Mouse (Mus musculus): ENCODE data around the gene Rab7. TPM values are rescaled to one million over a fixed set of nuclear protein-coding genes. Genes with fewer than 3 reads are reported as not detected.

Gene Rab7
- total RNA-seq (2022) = 100 to 1,000 TPM; 310 to 390 (median 354) TPM

DNA sequence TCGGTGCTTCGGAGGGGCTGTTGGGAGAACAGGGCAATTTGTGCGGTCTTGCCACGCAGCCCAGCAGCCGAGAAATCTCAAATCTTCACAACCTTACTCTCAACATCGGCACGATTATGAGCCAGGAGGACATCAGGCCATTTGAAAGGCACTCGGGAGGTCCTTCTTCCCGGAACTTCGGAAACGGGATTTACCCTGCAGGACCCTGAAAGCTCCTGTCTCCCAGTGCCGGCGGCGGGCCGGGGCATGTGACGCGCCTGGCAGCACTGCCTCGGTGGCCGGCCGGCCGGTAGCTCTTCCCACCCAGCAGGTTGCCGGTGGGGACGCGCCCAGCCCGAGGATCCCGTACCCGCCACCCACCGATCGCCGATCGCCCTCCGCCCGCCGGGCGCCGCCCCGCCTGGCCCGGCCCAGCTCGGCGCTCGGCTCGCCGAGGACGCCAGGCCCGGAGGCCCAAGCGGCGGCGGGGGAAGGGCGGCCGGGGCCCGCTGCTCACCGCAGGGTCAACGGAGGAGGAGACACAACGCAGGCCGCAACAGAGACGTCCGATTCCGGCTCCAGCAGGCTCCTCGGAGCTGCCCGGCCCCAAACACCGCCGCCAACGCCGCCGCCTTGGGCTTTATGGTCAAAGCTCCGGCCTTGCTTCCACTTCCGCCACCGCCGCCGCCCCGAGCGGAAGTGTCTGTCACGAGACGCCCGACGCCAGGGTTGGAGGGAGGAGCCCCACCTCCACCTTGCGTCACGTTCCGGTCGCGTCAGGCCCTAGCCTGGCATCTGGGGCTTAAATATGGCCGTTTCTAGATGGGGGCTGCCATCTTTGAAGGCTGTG lies at the start of gene Rab7:
Rab7 (minus strand) TSS at position 694 of the 829 bp plus-strand sequence.
- peak; percentile 95 for DNase-seq

DNA sequence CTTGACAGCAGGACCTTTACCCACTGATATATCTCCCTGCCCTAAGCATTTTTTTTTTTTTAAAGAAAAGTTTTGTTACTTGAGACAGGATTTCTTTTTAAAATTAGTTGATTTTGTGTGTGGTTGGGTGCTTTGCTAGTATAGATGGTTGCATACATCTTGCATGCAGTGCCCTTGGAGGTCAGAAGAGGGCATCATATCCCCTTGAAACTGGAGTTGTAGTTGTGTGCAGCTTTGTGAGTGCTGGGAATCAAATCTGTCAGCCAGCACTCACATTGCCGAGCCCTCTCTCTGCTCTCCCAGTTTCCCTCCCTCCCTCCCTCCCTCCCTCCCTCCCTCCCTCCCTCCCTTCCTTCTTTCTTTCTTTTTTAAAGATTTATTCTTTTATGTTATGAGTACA lies 43.9 kb upstream of the Rab7 start:
- no peak for DNase-seq

DNA sequence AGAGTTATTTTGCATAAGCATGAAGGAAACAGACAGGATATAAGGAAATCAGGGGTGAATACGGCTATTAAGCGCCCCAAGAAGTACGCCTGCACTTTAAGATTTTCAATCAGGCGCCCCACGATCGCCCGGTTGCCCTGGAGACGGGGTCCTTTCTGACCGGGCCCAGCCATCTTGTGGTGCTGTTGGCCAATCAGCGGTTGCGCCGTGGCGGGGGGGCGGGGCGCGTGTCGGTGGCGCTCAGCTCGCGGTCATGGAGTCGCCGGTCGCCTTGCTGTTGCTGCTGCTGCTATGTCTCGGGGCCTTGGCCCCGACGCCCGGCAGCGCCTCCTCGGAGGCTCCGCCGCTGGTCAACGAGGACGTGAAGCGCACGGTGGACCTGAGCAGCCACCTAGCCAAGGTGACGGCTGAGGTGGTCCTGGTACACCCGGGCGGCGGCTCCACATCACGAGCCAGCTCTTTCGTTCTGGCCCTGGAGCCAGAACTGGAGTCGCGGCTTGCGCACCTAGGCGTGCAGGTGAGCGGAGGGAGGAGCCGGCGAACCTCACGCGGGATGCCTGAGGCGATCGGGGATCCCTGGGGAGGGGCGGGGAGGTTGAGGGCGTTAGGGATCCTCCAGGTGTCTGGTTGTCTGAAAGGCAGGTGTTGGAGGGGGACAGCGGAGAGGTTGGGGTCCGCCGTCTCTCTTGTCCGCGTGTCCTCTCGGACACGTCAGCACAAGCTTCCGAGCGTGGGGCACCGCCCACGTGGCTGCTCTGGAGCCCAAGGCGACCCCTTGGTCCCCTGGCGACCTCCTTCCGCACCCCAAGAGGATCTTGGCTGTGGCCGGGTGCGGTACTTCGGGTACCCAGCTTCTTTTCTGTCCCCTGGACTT lies 39.4 kb upstream of the Rab7 start, which contains the start of gene Rpn1:
Rpn1 (plus strand) TSS at position 205 of the 874 bp plus-strand sequence.
- peak; percentile 95 for DNase-seq

DNA sequence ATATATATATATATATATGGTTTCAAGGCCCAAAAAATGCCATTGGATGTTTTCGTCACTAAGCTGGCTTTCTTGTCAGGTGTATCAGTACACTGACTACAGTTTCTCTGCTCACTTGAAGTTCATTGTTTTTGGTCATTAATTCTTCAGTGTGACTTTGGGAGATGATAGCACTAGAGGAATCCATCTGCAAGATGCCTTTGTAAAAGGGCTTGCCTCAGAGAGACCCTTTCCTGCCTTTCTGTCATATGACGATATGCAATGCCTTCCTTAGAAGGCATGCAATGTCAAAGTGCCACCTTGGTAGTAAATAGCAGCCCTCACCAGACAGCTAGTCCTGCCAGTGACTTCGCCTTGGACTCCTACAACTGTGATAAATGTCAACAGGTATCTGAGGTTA lies 38.6 kb upstream of the Rab7 start:
- DNase-seq = no peak

DNA sequence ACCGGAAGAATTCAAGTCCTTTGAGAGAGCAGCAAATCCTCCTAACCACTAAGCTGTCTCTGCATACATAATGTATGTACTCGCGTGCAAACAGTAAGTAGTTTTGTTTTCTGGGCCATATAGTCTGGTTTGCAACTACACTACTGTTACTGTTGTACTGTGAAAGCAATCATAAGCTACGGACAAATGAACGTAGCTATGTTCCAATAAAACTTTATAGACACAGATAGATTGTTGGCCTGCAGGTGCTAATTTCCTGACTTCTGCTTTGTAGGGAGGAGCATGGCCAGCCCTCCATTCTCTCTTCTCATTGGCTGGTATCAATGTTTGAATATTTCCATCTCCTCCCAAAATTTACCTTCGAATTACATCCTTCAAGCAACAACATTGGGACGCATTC lies 38.0 kb upstream of the Rab7 start:
- DNase-seq = no peak

DNA sequence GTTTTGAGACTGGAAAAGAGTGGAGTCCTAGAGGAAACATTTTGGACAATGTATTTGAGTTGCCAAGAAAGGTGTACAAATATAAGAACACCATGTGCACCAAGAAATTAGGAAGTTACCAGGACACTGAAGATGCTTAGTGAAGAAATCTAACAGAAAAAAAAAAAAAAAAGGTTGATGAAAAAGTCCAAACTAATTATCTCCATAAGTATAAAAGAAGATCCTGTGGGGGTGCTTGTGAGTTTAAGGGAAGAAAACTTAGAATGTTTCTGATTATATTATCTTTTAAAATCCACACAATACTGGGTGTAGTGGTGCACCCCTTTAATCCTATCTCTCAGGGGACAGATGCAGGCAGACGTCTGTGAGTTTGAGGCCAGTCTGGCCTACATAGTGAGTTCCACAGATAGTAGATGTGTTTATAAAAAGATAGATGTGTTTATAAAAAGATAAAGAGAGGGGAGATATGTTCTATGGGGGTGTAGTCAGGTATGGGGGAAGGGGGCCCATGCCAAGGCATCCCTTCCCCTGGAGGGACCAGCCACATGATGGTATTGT lies 31.0 kb upstream of the Rab7 start:
- DNase-seq = no peak

DNA sequence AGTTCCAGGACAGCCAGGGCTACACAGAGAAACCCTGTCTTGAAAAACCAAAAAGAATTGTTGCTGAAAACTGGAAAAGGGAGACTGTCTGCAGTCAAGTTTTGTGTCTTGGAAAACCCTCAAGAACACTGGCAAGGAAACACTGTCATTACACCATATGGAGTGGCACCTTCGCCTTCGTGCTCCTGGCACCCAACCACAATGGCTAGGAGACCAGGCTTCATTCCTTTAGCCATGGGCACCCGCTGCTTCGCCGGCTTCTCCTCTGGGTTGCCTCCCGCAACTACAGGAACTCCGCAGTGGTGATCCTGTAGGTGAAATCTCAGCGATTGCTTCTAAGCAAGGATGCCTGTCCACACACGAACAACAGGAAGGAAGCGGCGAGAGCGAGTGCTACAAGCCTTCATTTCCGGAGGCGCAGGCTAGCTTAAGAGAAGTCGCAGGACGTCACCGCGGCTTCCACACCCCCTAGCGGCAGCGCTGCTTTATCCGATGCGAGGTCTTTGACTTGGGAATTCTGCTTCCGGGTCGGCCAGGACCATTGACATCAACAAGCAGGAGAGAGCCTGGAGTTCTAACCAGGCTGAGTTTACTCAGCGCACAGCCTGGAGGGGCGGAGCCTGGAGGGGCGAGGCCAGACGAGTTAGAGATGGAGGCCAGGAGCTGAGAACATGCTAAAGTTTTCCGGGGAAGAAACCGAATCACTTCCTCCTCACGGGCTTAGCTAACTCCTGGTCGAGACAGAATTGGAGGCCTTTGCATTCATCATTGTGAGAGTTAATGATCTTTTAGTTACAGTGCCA lies 29.9 kb upstream of the Rab7 start:
- peak; percentile 96 for DNase-seq

DNA sequence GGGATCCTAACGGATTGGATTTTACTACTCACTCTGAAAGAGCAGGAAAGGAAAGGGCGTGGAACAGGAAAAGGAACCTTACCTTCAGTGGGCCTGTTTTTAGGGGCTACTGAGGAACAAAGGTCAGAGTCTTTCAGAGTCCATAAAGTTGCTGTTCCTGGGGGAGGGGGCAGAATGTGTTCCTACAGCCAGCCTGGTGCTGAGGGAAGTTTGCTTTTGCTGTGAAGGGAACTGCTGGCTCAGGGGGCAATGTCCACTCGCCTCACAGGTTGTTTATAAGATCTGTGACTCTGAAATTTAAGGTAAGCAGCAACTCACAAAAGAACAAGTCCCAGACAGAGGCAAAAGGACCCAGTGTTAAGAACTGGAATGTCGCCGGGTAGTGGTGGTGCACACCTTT lies 26.1 kb upstream of the Rab7 start:
- no peak for DNase-seq

DNA sequence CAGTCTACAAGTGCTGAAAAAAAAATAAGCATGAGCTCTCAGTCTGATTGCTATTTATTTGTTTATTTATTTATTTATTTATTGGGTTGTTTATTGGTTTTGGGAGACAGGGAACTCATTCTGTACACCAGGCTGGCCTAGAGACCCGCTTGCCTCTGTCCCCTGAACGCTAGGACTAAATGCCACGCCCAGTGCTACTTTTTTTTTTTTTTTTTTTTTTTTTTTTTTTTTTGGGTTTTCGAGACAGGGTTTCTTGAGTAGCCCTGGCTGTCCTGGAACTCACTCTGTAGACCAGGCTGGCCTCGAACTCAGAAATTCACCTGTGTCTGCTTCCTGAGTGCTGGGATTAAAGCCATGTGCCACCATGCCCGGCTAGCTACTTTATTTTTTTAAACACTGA lies 25.4 kb upstream of the Rab7 start:
- no peak for DNase-seq

DNA sequence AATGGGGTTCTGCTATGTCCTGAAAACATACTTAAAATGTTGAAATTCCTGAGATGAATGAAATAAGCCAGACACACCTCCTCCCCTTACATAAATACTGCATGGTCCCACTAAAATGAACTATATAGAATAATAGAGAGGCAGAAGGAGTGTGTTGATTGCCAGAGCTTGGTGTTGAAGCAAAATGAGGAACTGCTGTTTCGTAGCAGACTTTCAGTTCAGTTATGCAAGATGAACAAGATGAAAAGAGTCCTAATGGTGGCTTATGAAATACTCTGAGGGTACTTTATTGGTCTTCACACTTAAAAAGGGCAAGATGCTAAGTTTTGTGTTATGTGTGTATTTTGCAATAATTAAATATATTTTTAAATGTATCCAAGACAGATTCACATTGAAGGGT lies 23.7 kb upstream of the Rab7 start:
- no peak for DNase-seq

DNA sequence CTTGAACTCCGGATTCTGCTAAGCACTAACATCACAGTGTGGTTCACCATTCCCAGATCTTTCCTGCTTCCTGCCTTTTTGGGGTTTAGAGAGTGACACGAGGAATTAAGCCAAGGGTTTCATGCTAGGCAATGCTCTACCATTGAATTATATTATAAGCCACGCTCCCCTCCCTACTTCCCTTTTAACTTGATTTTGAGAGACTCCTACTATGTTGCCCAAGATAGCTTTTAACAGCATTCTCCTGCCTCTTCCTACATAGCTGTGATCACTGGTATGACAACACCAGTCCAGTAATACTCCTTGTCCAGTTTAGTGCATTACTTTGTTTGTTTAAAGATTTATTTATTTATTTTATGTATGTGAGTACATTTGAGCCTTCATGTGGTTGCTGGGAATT lies 22.7 kb upstream of the Rab7 start:
- no peak for DNase-seq

DNA sequence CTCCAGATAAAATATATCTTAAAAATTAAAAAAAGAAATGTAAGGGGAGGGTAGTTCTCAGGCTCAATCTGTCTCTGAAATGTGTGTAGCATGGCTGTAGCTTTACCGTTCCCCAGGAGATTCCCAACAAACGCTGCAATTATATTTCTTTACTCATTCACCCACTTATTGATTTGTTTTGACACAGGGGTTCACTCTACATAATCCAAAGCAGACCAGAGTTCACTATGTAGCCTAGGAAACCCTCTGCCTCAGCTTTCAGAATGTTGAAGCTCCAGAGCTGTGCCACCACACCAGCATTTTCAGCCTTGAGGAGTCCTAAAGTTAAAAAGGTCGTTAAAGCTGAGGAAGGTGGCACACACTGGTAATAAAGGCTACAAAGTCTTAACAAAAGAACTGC lies 20.9 kb upstream of the Rab7 start:
- no peak for DNase-seq

DNA sequence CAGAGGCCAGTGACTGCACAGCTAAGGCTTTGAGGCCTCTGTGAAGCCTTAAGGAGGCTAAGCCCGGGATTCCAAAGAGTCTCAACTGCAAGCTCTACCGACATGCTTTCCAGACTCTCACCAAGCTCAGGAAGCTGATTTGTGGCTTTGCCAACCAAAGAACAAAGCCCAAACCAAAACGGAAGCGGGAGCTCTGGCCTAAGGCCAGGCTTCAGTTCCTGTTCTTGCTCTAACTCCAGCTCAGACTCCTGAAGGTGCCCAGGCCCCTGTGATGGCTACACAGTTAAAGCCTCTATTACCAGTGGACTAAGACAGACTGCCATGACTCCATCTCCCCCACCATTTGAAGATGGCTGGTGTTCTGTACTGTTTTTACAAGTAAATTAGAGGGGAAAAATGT lies 20.0 kb upstream of the Rab7 start:
- peak; percentile 39 for DNase-seq

DNA sequence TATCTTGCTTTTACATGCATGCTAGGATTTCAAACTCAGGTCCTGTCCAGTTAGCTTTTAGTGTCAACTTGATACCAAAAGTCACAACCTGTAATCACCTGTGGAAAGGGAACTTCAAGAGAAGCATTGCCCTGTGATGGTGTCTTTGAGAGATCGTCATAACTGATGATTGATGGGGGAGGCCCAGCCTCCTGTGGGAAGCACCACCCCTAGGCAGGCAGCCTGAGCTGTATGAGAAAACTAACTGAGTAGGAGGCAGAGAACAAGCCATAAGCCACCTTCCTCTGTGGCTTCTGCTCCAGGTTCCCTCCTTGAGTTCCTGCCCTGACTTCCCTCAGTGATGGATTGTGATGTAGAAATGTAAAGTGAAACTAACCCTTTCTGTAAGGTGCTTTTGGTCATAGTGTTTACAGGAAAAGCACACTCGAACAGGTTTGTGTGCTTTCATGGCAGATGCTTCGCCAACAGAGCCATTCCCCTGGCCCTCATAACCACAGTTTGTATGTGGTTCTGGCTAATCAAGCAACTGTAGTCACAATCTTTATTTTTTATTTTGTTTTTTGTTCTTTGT lies 19.1 kb upstream of the Rab7 start:
- DNase-seq = no peak

DNA sequence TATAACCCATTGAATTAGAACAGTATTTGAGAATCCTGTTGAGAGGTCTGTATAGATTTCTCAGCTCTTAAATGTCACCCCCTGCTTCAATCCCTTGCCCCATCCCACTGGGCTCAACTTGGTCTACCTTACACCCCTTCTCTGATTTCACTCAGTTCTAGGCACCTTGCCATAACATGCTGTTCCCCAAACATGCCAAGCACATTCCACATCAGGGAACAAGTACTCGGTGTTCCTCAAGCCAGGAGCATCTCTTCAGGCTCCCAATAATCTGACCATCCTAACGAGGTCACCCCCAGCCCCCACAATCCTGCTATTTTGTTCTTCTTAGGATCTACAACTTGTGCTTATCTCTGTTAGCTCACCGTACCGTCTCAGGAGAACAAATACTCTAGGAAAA lies 17.3 kb upstream of the Rab7 start:
- DNase-seq = no peak

DNA sequence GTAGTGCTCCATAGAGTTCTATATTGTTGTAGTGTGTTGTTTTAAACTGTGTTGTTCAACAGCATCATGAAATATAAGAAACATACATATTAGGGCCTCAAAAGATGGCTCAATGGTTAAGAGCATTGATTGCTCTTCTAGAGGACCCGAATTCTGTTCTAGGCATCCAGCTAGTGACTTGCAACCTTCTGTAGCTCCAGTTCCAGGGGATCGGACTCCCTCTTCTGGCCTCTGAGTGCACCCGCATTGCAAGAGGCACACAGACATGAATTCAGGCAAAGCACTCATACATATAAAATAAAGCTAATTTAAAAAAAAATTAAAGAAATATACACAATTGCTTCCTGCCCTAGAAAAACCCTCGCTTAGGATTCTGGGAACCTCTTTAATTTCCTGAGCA lies 16.3 kb upstream of the Rab7 start:
- no peak for DNase-seq

DNA sequence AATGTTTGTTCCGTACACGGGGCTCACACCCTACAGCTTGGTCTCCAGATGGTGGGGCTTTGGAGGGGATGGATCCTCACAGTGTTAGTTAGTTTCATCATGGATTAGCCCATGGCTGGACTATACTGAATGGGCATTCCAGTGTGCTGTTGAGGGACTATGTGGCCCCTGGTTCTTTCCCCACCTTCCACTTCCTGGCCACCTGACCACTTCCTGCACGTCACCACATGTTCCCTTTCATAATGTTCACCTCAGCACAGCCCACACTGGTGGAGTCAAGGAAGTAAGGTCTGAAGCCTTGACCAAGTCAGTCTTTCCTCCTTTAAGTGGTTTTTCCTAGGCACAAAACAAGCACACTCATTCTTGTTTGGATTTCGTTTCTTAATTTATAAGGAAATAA lies 15.5 kb upstream of the Rab7 start:
- no peak for DNase-seq

DNA sequence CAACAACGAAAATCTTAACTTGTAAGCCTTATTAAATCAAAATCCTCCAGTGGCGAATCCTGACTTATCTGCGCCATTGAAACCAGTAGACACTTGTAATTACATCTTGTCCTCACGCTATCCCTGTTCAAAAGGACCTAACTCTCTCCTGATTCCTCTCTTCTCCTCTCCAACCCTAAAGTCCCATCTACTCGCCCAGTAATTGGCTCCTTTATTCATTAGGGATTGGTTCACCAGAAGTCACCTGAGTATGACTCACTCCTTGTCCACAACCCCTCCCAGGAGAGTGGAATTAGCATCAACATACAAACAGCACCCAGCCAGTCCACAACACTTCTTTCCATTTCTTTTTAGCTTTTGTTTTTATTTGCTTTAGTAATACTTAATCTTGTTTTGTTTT lies 14.8 kb upstream of the Rab7 start:
- no peak for DNase-seq

DNA sequence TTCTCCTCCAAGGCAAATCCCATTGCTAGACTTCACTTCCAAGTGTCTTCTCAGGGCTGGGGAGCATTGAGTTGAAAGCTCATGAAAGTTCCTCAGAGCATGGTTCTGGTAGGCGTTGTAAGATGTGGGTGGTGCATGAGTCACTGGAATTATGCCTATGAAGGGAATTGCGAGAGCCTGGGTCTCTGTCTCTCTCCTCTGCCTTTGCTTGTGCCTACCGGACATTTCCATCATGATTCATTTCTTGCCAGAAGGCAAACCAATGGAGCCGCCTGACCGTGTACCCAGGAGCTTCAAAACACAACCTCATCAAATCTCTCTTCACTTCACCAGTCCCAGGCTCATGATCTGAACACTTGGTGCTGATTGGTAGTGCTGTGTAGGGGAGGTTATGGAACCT lies 11.8 kb upstream of the Rab7 start:
- DNase-seq = no peak

DNA sequence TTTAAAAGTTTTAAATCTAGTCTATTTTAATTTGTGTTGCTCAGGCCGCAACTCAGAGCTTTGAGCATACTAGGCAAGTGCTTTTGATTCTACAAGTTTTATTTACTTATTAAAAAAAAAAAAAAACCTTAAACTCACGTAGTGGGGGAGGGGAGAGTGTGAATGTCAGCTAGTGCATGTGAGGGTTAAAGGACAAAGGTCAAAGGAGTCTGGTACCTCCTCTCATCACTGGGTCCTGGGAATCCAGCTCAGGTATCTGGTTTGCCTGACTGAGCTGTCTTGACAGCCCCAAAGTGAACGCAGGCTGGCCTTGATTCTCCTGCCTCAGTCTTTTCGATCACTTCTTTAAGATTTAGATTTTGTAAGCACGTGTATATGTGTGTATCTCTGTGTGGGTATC lies 10.6 kb upstream of the Rab7 start:
- no peak for DNase-seq

DNA sequence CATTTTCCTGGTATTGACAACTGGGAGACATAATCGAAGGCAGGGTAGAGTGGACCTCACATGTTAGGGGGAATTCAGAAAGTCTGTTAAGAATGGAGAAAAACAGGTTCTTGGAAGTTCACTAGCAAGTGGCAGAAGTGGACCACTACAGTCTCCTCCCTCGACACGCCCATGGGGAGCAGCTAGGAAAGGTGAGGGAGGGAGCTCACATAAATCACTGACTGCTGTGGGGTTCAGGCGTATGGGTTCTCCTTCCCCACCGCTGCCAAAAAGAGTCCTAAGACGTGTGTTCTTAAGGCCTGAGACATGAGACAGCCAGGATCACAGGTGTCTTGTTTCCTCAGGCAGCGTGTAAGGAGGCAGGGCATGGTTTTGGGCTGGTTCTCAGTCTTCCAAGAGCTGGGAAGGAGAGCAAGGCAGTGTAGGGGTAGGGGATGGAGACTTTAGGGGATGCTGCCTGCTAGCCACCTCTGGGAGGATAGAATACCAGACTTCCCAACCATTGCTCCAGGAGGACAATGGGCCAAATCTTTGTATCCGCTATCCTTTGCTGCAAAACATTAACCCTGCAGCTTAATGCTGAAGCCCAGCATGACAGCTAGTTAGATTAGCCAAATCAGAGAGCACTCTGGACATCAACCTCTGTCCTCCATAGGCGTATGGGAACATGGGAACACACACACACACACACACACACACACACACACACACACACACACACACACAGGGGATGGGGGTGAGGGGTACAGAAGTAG lies 9.2 kb upstream of the Rab7 start:
- no peak for DNase-seq
